Mouse (Mus musculus) heart, postnatal 0 days (tissue): Measurements from ENCODE around the gene Bud13.

Source experiments
- CTCF ChIP-seq: IDR thresholded peaks from 2 replicates; pipeline ENCODE4 v1.5.1; 2016; ENCODE audit warnings: antibody characterized with exemption, control low read depth, low read depth
- EP300 ChIP-seq: IDR thresholded peaks from 2 replicates; pipeline ENCODE4 v1.6.1; 2016; ENCODE audit warnings: antibody characterized with exemption, low read depth

DNA sequence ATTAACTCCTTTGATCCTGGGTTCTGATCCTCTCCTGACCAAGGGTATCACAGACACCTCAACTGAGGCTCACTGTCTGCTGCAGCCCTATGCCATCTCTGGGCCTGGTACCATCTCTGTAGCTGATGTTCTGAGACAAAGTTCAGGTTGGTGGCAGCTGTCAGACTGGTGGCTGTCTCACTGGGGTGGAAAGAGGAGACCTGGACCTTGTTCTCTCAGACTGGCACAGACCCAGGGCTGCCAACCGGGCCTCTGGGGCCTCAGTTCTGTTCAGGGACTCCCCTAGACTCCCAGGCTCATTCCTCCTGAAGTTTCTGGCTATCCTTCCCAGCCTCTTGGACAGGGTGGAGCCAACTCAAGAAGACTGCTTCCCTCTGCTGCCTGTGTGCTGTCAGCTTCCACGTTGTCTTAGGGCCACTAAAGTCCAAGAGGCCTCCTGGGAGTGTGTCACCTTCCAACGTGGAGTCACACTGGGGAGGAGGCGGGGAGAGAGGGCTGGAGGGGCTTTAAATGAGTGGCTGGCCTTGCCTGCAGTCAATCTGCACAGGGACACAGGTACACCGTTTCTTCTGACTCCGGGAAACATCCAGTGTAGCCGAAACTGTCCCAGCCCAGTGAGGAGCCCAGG, 42.2 kb upstream of the Bud13 start, which contains the start of gene Apoa4:
- TF ChIP-seq CTCF (no peak), EP300 (no peak)
